Mouse (Mus musculus): ENCODE measurements around the gene Rreb1. TPM values are rescaled to one million over a fixed set of nuclear protein-coding genes. Genes with fewer than 3 reads are reported as not detected.

Gene Rreb1
- polyA plus RNA-seq, 1 experiment, result 6.0 TPM

DNA sequence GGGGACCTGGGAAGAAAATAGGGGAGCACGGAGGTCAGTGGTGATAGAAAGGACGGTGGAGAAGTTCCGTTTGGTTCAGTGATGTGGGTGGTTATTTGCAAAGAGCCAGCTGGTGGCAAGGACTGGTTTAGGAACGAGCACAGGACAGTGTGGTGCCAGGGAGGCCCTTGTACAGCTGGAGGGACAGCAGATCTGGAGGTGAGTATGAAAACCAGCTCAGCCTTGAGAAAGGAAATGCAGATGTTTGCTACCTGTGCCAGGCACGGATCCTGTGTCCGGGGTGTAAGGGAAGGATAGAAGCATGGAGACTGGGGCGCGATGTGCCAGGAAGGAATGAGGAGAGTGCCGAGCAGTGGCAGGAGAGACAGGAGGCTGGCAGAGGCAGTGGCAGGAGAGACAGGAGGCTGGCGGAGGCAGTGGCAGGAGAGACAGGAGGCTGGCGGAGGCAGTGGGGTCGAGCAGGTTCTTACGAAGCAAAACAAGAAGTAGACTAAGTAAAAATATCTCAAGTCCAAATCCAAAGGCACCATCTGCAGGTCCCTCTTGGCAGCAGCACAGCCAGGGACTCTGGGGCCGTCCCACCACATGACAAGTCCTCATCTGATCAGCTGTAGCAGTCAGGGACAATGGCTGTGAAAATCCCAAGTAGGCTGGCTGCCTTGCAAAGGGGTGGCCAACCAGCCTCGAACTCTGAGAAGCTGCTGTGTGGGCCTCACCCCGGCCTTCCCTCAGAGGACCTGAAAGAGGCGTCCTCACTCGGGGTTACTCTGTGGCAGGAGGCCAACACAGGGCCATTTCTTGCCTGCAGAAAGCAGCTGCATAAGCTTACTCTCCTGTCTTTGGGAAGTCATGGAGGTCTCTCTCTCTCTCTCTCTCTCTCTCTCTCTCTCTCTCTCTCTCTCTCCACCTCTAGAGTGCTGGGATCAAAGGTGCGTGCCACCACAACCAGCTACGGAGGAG, 186.2 kb downstream of the Rreb1 start:
- H3K27me3 ChIP-seq (ENCODE audit: control insufficient read depth, insufficient read depth, insufficient read length), result no peaks in the 10 kb centered on the region
- H3K36me3 ChIP-seq (ENCODE audit: control insufficient read depth, insufficient read depth), result no peaks in the 10 kb centered on the region
- H3K79me2 ChIP-seq (ENCODE audit: control insufficient read depth, insufficient read depth), result no peaks in the 10 kb centered on the region
- no peak overlapping the region for H3ac ChIP-seq (ENCODE audit: control insufficient read depth, insufficient read length, low read depth)
- no peaks in the 10 kb centered on the region for H3K79me3 ChIP-seq (ENCODE audit: low read depth)
- H3K4me3 ChIP-seq (ENCODE audit: insufficient read depth, poor library complexity, severe bottlenecking), result no peak overlapping the region
- TF ChIP-seq CEBPB (IDR thresholded peaks at IDR 0.05; ENCODE audit: low read depth), result no peak
- TF ChIP-seq FOSL1 (IDR thresholded peaks at IDR 0.05; ENCODE audit: insufficient read depth, low read length, poor library complexity, severe bottlenecking), result no peak
- TF ChIP-seq USF1 (IDR thresholded peaks at IDR 0.05; ENCODE audit: low read depth), result no peak
- TF ChIP-seq CTCF (IDR thresholded peaks at IDR 0.05; ENCODE audit: control insufficient read depth, insufficient read depth, insufficient read length), result no peak
- no peak for TF ChIP-seq MYOD1 (IDR thresholded peaks at IDR 0.05; ENCODE audit: control insufficient read depth, insufficient read length, low read depth)
- no peak for TF ChIP-seq MAX (IDR thresholded peaks at IDR 0.05)
- TF ChIP-seq MYOG (IDR thresholded peaks at IDR 0.05; ENCODE audit: control insufficient read depth, extremely low read depth, insufficient read length), result no peak

DNA sequence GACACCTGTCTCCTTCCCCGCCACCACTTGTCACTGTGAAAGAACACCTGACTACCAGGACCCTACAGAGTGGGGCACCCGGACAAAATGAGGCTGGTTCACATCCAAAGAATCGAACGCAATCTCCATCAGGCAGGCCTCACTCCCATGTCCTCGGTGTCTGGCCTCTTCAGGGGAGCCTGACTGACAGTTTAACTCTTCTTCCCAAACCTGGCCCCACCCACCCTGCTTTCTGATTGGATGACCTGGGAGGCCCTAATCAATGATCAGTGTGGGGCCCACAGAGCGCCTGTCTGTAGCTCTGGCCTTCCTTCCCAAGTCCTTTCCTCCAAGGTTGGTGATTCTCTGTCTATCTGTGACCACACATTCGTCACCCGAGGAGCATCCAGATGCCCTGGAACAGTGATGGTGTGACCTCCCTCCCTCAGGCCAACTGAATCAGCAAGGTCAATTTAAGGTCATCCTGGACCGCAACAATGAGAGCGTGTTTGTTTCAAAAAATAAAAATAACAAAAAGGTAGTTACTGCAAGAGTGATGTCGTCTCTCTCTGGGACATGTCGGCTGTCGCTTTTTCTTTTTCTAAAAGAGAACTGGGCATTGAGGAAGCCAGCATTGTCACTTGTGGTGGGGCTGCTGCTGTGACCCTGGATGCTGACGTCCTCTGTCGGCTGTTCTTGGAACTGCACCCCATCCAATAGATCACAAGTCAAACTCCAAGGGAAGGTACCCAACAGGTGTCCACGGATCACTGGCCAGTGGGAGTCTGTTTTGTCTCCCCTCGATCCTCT, 187.1 kb downstream of the Rreb1 start:
- Histone ChIP-seq H3K36me3 (ENCODE audit: control insufficient read depth, insufficient read depth) (no peaks in the 10 kb centered on the region), H3K79me2 (ENCODE audit: control insufficient read depth, insufficient read depth) (no peaks in the 10 kb centered on the region), H3K27me3 (ENCODE audit: control insufficient read depth, insufficient read depth, insufficient read length) (no peaks in the 10 kb centered on the region), H3ac (ENCODE audit: control insufficient read depth, insufficient read length, low read depth) (no peak overlapping the region), H3K4me3 (ENCODE audit: insufficient read depth, poor library complexity, severe bottlenecking) (no peak overlapping the region), H3K79me3 (ENCODE audit: low read depth) (no peaks in the 10 kb centered on the region)
- TF ChIP-seq USF1 (IDR thresholded peaks at IDR 0.05; ENCODE audit: low read depth) (no peak), MYOG (IDR thresholded peaks at IDR 0.05; ENCODE audit: control insufficient read depth, extremely low read depth, insufficient read length) (no peak), FOSL1 (IDR thresholded peaks at IDR 0.05; ENCODE audit: insufficient read depth, low read length, poor library complexity, severe bottlenecking) (no peak), CEBPB (IDR thresholded peaks at IDR 0.05; ENCODE audit: low read depth) (no peak), MYOD1 (IDR thresholded peaks at IDR 0.05; ENCODE audit: control insufficient read depth, insufficient read length, low read depth) (no peak), MAX (IDR thresholded peaks at IDR 0.05) (no peak), CTCF (IDR thresholded peaks at IDR 0.05; ENCODE audit: control insufficient read depth, insufficient read depth, insufficient read length) (no peak)

DNA sequence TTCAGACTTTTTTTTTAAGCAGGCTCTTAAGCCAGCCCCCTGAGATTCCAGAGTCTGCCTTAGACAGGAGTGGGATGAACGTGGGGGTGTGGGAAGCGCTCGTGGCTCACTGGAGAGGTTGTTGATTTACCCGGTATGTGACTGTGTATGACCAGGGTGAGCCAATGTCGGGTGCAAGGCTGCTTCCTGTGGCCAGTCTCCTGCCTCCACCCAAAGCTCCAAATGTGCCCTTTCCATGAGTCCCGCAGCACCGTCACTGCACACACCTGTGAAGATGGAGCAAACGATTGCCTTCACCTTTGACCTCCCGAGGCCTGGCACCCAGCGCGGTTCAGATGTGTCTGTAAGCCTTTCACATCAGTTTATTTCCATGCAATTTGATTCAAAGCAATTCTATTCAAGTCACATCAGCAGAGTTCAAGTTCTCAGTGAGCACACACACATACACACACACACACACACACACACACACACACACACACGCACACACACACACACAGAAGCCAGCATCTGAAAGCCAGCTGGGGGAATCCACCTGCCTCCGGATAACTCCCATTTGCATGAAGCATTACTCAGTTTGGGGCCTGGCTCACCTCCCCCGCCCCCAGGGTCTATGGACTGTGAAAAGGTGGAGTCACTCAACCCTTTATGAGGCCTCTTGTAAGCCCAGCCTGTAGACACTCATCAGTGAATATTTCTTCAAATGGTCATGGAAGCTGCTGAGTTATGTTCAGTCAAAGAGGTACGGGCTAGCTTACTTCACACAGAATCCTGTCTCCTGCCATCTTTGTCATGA, 188.3 kb downstream of the Rreb1 start:
- H3K79me3 ChIP-seq (ENCODE audit: low read depth), result no peaks in the 10 kb centered on the region
- H3K27me3 ChIP-seq (ENCODE audit: control insufficient read depth, insufficient read depth, insufficient read length), result no peaks in the 10 kb centered on the region
- TF ChIP-seq MYOG (IDR thresholded peaks at IDR 0.05; ENCODE audit: control insufficient read depth, extremely low read depth, insufficient read length) (no peak), CTCF (IDR thresholded peaks at IDR 0.05; ENCODE audit: control insufficient read depth, insufficient read depth, insufficient read length) (no peak), MYOD1 (IDR thresholded peaks at IDR 0.05; ENCODE audit: control insufficient read depth, insufficient read length, low read depth) (no peak), MAX (IDR thresholded peaks at IDR 0.05) (no peak), FOSL1 (IDR thresholded peaks at IDR 0.05; ENCODE audit: insufficient read depth, low read length, poor library complexity, severe bottlenecking) (no peak), USF1 (IDR thresholded peaks at IDR 0.05; ENCODE audit: low read depth) (no peak), CEBPB (IDR thresholded peaks at IDR 0.05; ENCODE audit: low read depth) (no peak)
- H3ac ChIP-seq (ENCODE audit: control insufficient read depth, insufficient read length, low read depth), result no peak overlapping the region
- no peaks in the 10 kb centered on the region for H3K79me2 ChIP-seq (ENCODE audit: control insufficient read depth, insufficient read depth)
- no peaks in the 10 kb centered on the region for H3K36me3 ChIP-seq (ENCODE audit: control insufficient read depth, insufficient read depth)
- H3K4me3 ChIP-seq (ENCODE audit: insufficient read depth, poor library complexity, severe bottlenecking), result no peak overlapping the region

DNA sequence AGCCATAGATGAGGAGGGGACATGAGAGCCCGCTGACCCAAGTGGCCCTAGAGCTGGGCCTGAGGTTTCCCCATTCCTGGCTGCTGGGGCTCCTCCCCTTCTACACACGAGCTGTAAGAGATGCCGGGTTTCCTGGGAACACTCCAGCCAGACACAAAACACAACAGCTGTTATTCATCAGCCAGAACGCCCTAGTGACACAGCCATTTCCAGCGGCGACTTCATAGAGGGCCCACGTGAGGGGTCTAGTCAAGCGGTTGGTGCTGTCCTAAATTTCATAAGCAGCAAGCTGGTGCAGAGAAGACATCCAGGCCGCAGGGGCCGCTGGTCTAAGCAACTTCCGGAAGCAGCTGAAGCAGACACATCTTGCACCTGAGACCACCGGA, 188.8 kb downstream of the Rreb1 start:
- Histone ChIP-seq H3K36me3 (ENCODE audit: control insufficient read depth, insufficient read depth) (no peaks in the 10 kb centered on the region), H3K27me3 (ENCODE audit: control insufficient read depth, insufficient read depth, insufficient read length) (no peaks in the 10 kb centered on the region), H3K4me3 (ENCODE audit: insufficient read depth, poor library complexity, severe bottlenecking) (no peak overlapping the region), H3ac (ENCODE audit: control insufficient read depth, insufficient read length, low read depth) (no peak overlapping the region), H3K79me2 (ENCODE audit: control insufficient read depth, insufficient read depth) (no peaks in the 10 kb centered on the region), H3K79me3 (ENCODE audit: low read depth) (no peaks in the 10 kb centered on the region)
- TF ChIP-seq CEBPB (IDR thresholded peaks at IDR 0.05; ENCODE audit: low read depth) (no peak), MYOD1 (IDR thresholded peaks at IDR 0.05; ENCODE audit: control insufficient read depth, insufficient read length, low read depth) (no peak), FOSL1 (IDR thresholded peaks at IDR 0.05; ENCODE audit: insufficient read depth, low read length, poor library complexity, severe bottlenecking) (no peak), MYOG (IDR thresholded peaks at IDR 0.05; ENCODE audit: control insufficient read depth, extremely low read depth, insufficient read length) (no peak), USF1 (IDR thresholded peaks at IDR 0.05; ENCODE audit: low read depth) (no peak), CTCF (IDR thresholded peaks at IDR 0.05; ENCODE audit: control insufficient read depth, insufficient read depth, insufficient read length) (no peak), MAX (IDR thresholded peaks at IDR 0.05) (no peak)

DNA sequence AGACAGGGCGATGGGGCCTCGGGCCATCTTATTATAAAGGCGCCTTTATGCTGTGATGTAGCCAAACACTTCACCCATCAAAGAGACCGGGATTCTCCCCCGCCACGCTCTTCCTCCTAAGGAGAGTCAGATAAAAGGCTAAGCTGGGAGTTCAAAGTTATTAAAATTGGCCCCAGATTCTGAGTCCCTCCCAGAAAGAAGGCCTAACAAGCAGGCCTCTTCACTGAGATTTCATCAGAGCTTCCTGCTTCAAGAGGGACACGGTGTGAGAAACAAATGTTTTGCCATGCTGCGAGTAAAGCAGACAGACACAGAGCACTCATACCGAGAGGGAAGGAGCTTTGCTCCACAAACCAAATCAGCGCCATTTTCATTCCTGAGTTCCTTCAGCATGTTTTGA, 189.4 kb downstream of the Rreb1 start:
- Histone ChIP-seq H3K36me3 (ENCODE audit: control insufficient read depth, insufficient read depth) (no peaks in the 10 kb centered on the region), H3K27me3 (ENCODE audit: control insufficient read depth, insufficient read depth, insufficient read length) (no peaks in the 10 kb centered on the region), H3K79me2 (ENCODE audit: control insufficient read depth, insufficient read depth) (no peaks in the 10 kb centered on the region), H3ac (ENCODE audit: control insufficient read depth, insufficient read length, low read depth) (no peak overlapping the region), H3K79me3 (ENCODE audit: low read depth) (no peaks in the 10 kb centered on the region), H3K4me3 (ENCODE audit: insufficient read depth, poor library complexity, severe bottlenecking) (no peak overlapping the region)
- TF ChIP-seq MYOG (IDR thresholded peaks at IDR 0.05; ENCODE audit: control insufficient read depth, extremely low read depth, insufficient read length), result no peak
- TF ChIP-seq FOSL1 (IDR thresholded peaks at IDR 0.05; ENCODE audit: insufficient read depth, low read length, poor library complexity, severe bottlenecking), result no peak
- no peak for TF ChIP-seq USF1 (IDR thresholded peaks at IDR 0.05; ENCODE audit: low read depth)
- no peak for TF ChIP-seq MYOD1 (IDR thresholded peaks at IDR 0.05; ENCODE audit: control insufficient read depth, insufficient read length, low read depth)
- no peak for TF ChIP-seq CEBPB (IDR thresholded peaks at IDR 0.05; ENCODE audit: low read depth)
- TF ChIP-seq CTCF (IDR thresholded peaks at IDR 0.05; ENCODE audit: control insufficient read depth, insufficient read depth, insufficient read length), result no peak
- no peak for TF ChIP-seq MAX (IDR thresholded peaks at IDR 0.05)

Data from C2C12 (cell line).